Mouse (Mus musculus) CD4-positive, CD25-positive, alpha-beta regulatory T cell, adult 4 months (primary cell): ENCODE measurements around the gene Lyrm7. TPM values are rescaled to one million over a fixed set of nuclear protein-coding genes. Genes with fewer than 3 reads are reported as not detected.
A peak's percentile ranks its signal among the peaks of the same experiment; 100 is the strongest.

Source experiments
- ATAC-seq: one replicate; pipeline ENCODE4 v1.8.0; 2017
- polyA plus RNA-seq, 2 experiments: library from polyadenylated mRNA; unstranded; fragments of 100-300 nt; shearing (Covaris generic); gene quantifications; one replicate each; pipeline ENCODE4 v1.2.1; 2017

Lyrm7 gene
- polyA plus RNA-seq, 2 experiments from 2014 or later: 3.4 to 8.4 TPM

DNA sequence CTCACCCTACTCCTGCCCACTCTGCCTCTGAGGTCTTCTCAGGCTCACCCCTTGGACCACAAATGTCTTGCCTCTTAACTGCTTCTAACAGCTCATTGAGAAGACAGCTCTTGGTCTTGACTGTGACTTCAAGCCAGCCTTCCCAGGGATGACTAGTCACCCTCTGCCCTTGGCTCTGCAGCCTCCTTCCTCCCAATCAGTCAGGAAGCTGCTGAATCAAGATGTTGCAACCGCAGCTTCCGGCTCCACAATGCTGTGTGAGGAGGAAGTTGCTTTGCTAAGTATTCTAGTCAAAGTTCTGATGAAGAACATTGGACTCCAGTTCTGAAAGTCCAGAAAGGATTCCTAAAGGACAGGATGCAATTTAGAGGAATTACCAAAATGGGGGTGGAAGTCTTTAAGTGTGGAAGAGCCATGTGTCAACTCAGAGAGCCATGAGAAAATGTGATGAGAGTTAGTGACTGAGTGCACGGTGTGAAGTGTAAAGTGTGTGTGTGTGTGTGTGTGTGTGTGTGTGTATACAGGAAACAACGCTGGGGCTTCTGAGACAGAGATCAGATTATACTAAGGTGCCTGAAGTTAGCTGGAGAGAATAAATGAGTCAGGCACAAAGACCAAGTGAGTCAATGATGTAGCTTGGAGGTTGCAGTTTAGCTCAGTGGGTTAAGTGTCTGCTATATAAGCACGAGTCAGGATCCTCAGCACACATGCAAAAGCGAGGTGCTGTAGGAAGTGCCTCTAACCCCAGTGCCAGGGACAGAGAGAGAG lies 58.7 kb downstream of the Lyrm7 start:
- peak; percentile 90 for ATAC-seq

DNA sequence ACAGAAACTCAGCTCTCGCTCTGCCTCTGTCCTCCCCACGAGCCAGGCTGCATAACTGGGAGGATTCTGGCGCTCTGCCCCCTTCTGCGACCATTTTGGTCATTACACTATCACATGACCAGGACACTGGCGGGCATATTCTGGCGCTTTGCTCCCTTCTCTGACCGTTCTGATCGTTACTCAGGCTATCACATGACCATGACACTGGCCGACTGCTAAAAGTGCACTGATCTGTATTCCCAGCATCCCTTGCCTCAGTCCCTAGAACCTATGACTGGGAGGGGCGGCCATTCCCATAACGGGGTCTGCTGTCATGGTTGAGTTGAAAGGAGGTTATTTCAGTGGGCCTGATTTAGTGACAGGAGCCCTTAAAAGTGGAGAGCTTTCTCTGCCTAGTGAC lies 64.2 kb downstream of the Lyrm7 start:
- ATAC-seq: no peak

DNA sequence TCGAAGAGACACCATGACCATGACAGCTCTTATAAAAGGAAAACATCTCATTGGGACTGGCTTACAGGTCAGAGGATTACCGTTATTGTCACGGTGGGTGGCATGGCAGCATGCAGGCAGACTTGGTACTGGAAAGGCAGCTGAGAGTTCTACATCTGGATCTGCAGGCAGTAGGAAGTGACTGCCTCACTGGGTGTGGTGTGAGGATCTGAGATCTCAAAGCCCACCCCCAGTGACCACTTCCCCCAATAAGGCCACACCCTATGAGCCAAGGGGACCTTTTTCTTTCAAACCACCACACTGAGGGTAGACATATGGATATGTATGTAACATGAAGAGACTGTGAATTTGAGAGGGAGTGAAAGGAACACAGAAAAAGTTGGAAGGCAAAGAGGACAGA lies 66.0 kb downstream of the Lyrm7 start:
- no peak for ATAC-seq

DNA sequence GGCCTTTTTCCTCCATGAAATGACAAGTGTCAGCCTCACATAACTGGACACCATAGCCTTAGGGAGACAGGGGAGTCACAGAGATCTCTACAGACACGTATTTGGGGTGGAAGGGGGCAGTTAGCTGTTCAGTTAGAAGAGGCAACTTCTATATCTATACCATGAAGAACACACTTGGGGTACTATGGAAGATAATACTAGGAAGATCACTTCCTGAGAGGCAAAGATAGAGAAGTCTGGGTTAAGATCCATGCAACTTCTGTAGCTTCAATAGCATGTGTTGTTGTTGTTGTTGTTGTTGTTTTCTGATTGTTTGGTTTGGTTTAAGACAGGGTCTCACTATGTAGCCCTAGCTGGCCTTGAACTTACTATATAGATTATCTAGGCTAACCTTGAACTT lies 67.5 kb downstream of the Lyrm7 start:
- no peak for ATAC-seq

DNA sequence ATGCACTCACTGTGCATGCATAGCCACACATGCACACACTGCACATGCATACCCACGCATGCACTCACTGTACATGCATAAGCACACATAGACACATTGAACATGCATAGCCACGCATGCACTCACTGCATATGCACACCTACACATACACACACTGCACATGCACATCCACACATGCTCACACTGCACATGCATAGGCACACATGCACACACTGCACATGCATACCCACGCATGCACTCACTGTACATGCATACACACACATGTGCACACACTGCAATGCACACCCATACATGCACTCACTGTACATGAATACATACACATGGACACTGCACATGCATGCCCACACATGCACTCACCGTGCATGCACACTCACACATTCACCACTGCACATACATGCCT lies 69.3 kb downstream of the Lyrm7 start:
- no peak for ATAC-seq

DNA sequence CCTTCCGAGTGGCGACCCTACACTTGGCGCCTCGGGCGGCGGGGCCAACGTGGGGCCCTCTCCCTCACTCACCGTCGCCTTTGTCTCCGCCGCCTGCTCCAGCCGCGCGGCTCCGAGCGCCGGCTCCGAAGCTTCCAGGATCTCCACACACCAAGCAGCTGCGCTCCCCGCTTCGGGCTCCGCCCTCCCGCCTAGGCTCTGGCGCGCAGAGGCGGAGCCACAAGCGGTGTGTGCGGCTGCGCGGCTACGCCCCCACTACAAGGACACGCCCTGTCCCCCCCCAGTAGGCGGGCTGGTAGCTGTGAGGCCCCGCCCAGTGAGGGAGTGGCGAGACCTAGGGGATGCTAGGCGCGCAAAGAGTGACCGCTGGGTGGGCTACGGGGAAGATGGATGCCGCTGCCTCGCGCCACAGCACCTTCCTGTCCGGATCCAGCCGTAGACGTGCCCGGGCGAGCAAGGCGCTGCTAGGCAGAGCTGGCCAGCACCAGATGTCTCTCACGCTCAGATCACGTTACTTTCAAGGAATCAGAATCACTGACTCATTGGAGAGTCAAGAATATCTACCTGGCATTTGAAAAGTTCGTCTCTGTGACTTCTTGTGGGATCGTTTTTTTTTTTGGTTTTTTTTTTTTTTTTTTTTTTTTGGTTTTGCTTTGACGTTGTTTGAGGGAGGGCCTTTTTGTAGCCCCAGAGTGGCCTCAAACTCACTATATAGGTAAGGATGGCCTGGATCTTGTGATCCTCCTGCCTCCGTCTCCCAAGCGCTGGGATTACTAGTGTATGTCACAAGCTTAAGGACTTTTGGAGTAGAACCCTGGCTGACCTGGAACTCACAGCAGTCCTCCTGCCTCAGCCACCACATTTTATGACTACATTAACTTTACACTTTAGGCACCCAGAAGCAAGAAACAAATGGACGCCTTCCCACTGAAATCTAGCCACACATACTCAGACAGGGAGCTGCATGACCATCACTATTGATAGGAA lies 72.9 kb downstream of the Lyrm7 start, which contains the start of gene Cdc42se2:
TSS of gene Cdc42se2 (minus strand) at position 188 of the 987 bp plus-strand sequence.
- ATAC-seq: peak; percentile 90

DNA sequence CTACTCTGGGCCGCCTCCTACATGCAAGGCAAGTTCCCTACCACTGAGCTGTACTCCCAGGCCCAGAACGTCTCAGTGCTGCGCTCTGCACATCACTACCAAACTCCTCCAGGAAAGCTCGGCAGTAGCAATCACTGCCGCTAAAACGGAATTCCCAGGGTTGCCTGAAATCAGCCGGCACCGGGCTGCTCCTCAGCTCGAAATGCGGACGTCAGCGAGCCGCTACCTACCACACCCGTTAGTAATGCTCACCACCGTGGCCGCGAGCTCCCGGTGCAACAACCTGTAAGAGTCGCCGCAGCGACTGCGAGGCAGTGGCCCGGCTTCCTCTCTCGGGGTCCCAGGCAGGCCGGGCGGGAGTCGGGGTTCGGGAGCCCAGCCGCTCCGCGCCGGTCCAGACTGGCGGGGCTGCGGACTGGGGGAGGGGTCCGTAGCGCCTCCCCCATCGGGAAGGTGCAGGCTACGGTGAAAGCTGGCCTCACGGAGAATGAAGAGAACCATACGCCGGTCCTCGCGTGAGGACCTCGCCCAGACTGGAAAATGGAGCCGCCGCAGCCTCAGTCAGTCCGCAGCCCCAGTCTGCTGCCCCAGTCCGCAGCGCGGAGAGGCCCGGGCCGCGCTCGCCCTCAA lies 73.7 kb downstream of the Lyrm7 start:
- peak; percentile 31 for ATAC-seq

DNA sequence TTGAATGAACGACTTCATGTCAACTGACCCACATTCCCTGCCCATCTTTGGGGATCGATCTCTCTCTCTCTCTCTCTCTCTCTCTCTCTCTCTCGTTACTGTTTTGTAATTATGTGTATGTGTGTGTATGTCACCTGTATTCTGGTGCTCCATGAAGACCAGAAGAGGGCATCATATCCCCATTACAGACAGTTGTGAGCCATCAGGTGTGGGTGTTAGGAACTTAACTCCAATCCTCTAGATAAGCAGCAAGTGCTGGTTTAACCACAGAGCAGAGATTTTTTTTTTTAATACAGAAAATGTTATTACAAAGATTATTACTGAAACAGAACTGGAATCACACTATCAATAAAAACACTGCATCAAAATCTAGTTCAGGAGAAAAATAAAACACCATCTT lies 75.2 kb downstream of the Lyrm7 start:
- no peak for ATAC-seq

DNA sequence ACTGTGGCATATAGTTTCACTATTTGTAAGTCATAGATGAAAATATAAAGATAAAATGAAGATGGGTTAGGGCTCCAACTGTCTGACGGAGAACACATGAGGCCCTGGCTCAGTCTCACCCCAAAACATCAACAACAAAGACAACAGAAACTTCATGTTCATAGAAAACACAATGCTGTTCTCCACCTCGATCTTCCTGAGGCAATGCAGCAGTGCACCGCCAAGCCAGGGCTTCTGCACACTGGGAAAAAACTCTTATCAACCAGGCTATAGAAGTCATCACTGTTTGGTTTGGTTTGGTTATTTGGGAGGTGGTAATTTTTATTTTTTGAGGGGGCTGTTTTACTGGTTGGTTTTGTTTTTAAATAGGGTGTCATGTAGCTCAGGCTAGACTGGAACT lies 76.3 kb downstream of the Lyrm7 start:
- no peak for ATAC-seq

DNA sequence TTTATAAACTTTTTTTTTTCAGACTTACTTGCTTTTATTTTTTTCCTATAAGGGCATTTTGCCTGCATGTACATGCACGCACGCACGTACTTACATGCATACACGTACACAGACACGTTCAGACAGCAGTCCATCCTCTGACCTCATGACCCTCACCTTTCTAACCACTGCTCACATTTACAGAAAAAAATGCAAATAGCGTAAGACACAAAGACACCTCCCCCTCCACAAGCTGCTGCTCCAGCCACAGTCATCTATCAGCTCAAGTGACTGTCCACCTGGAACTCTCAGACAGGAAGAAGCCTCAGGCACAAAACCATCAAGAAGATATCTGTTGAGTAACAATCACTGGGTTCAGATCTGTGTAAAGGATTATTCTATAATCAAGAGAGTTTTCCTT lies 78.5 kb downstream of the Lyrm7 start:
- no peak for ATAC-seq

DNA sequence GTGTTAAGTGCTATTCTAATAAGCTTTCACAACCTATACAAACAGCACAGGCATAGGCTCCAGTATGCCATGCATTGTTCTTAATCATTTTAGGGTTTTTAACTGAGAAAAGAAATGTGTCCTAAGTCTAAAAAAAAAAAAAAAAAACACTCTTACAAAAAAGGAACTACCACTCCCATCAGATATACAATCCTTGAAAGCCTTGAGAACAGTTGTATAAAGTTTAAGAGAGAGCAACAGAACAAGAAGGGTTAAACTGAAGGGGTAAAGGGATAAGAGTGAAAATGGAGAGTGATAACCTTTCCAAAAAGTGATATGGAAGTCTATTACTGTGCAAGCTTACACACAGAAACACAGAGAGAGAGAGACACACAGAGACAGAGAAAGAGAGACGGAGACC lies 80.8 kb downstream of the Lyrm7 start:
- no peak for ATAC-seq

DNA sequence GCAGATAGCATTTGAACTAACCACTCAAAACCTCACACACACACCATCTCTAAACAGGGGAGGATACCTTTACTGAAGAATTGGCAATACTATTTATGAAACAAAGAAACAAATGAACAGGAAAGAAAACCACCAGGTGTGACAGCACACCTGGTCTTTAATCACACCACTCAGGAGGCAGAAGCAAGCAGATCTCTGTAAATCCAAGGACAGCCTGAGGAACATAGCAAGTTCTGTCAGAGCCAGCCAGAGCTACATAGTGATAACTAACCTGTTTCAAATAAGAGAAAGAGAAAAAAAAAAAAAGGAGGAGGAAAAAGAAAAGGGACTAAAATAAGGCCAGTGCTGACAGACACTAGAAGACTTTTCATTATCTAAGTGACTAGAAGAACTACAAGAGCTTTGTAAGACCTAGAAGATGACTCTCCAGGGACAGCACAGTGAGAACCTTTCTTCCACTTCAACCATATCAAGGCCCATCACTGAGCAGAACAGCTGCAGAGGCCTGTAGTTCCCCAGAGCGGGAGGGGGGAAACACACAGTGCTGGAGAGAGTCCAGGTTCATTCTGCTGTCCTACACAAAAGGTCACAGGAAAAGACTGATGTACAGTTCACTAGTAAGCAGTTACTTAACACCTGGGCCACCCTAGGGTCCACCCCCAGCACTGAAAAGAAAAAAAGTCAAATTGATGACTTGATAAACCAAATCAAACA lies 82.4 kb downstream of the Lyrm7 start:
- peak; percentile 17 for ATAC-seq

DNA sequence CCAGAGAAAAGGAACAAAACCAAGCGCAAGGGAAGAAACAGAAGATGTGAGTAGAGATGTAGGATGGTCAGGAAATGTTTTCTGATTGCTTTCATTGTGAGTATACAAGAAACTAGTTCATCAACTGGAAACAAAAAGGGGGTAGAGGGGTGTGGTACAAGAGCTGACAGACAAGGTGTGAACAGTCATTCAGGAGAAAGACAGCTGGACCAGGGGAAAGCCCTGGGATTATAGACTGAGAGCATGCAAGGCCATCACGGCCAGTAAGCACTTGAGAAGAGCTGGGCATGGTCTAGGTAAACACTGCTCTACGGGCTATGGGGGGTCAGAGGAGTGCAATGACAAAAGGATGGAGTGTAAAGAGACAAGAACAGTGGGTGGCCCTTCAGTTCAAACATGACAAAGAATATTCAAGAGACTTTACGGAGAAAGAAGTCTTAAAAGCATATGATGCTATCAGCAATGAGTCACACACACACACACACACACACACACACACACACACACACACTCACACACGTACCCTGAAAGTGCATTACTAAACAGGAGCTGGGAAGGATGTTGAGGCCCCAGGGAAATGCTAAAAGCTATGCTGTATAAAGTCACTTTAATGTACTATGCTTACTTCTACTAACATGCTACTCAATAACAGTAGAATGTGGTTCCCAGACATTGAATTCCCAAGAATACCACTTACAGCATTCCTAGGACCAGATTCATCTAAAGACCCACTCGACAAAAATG lies 83.2 kb downstream of the Lyrm7 start:
- peak; percentile 13 for ATAC-seq

Other genes starting within 250 kb of the Lyrm7 start
- gene Cdc42se2, start 73.2 kb downstream of the Lyrm7 start, polyA plus RNA-seq: 100 to 1,000 TPM; 369 to 477 TPM
- 100 to 1,000 TPM; 375 to 447 TPM for gene Hint1, start 5.5 kb upstream of the Lyrm7 start, polyA plus RNA-seq
- 1 to 10 TPM; 1.2 to 1.3 TPM for gene Gpx3, start 41.5 kb upstream of the Lyrm7 start, polyA plus RNA-seq
- gene Tnip1, start 102.0 kb upstream of the Lyrm7 start, polyA plus RNA-seq: 100 to 1,000 TPM in 1 of 2 experiments, 10 to 100 TPM in 1; 97.4 to 167 TPM
- 100 to 1,000 TPM; 387 to 504 TPM for gene Anxa6, start 172.5 kb upstream of the Lyrm7 start, polyA plus RNA-seq
- gene Ccdc69, start 217.2 kb upstream of the Lyrm7 start, polyA plus RNA-seq: 10 to 100 TPM; 68.2 to 80.6 TPM
- gene Gm2a, start 237.2 kb upstream of the Lyrm7 start, polyA plus RNA-seq: 100 to 1,000 TPM; 162 to 185 TPM